Mouse (Mus musculus) bone marrow macrophage, adult 2 months (primary cell): ENCODE measurements at regions not wholly inside any gene's neighbourhood (a gene's known extent, or its start where the extent isn't known, plus 50 kb on each side); places are given as distances from the start of the nearest gene placed in this dataset.

Experiments
- CTCF ChIP-seq: IDR thresholded peaks from 2 replicates; pipeline ENCODE4 v1.5.1; 2012; ENCODE audit warnings: low read depth, mild to moderate bottlenecking, low read length, moderate library complexity
- POLR2A ChIP-seq: IDR thresholded peaks from 2 replicates; pipeline ENCODE4 v1.6.1; 2012; ENCODE audit warnings: mild to moderate bottlenecking, low read depth, low read length, borderline replicate concordance

DNA sequence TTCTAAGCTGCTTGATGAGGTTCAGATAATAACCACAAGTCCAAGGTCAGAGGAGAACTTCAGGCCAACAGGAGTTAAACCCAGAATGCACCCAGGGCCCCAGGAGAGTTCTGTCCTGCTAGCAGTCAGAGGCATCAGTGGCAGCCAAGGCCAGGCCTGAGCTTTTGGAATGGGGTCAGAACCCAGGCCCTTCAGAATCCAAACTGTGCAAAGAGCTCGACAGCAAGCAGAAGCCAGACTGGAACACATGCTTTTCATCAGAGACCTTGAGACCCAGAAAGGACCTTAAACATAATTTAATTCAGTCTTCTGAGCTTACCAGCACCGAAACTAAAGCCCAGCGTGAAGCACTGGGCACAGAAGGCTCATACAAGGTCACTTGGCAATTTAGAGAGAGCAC, 139.9 kb upstream of the Bcl6 start:
- TF ChIP-seq CTCF (no peak), POLR2A (no peak)
